Mouse (Mus musculus) hematopoietic stem cell, adult 5-6 weeks (primary cell): ENCODE results near the gene Spata31d1b. TPM values are rescaled to one million over a fixed set of nuclear protein-coding genes. Genes with fewer than 3 reads are reported as not detected.
"Not testable (repeated sequence)": the region's sequence is repeated elsewhere in the genome, so short reads cannot be mapped to it uniquely, and the experiment has no call there.

Source experiments
- ATAC-seq, 2 experiments: fragments of 125-278 bp in 1 of 2; replicated peaks in 1 of 2; 2 replicates each; pipeline ENCODE4 v1.8.0; 2016 to 2017; ENCODE audit warnings: inconsistent platforms in 2 of 2, mild to moderate bottlenecking in 2 of 2, moderate number of reproducible peaks in 2 of 2, low read depth in 1 of 2, moderate TSS enrichment in 1 of 2; ENCODE audit not compliant: low FRiP score in 2 of 2, poor library complexity in 2 of 2, severe bottlenecking in 2 of 2, insufficient read depth in 1 of 2, low TSS enrichment in 1 of 2
- total RNA-seq: library from RNA; stranded (forward); fragments of 172-1452, 232-1000 nt; gene quantifications from 2 replicates; pipeline ENCODE4 v1.2.3, GENCODE M21; 2017

The Spata31d1b gene
- total RNA-seq, 1 experiment from 2014 or later: not detected

- no peak for ATAC-seq
Observed at GRCm38 (mm10) chr13:59733936-59734335, 21.9 kb downstream of the Spata31d1b start.

GRCm38 (mm10) chr13:59734347-59734746, 22.3 kb downstream of the Spata31d1b start:
- not testable (repeated sequence) for ATAC-seq

- ATAC-seq: peak; percentile 77 to 78
Observed at GRCm38 (mm10) chr13:59735190-59735589, 23.1 kb downstream of the Spata31d1b start.

- no peak for ATAC-seq
Observed at GRCm38 (mm10) chr13:59738455-59738854, 26.4 kb downstream of the Spata31d1b start.

- ATAC-seq: no peak
Observed at GRCm38 (mm10) chr13:59739397-59739796, 27.3 kb downstream of the Spata31d1b start.

- ATAC-seq: no peak
Observed at GRCm38 (mm10) chr13:59741096-59741495, 29.0 kb downstream of the Spata31d1b start.

GRCm38 (mm10) chr13:59741697-59742096, 29.6 kb downstream of the Spata31d1b start:
- ATAC-seq: peak; percentile 84 to 85

GRCm38 (mm10) chr13:59745462-59745861, 33.4 kb downstream of the Spata31d1b start:
- ATAC-seq: peak in 1 of 2 experiments; percentile 23; a peak in 1 of 4 replicates

- ATAC-seq: no peak
Observed at GRCm38 (mm10) chr13:59746164-59746563, 34.1 kb downstream of the Spata31d1b start.

- no peak for ATAC-seq
Observed at GRCm38 (mm10) chr13:59746711-59747110, 34.6 kb downstream of the Spata31d1b start, which contains the start of gene 1700014D04Rik. Gene 1700014D04Rik (minus strand): TSS chr13:59746752.

- ATAC-seq: no peak
Observed at GRCm38 (mm10) chr13:59750310-59750709, 38.2 kb downstream of the Spata31d1b start.

GRCm38 (mm10) chr13:59756906-59757305, 44.8 kb downstream of the Spata31d1b start:
- no peak for ATAC-seq

- no peak for ATAC-seq
Observed at GRCm38 (mm10) chr13:59762791-59763190, 50.7 kb downstream of the Spata31d1b start.

GRCm38 (mm10) chr13:59766786-59767515, 54.9 kb downstream of the Spata31d1b start:
- no peak for ATAC-seq

- no peak for ATAC-seq
Observed at GRCm38 (mm10) chr13:59768531-59768930, 56.4 kb downstream of the Spata31d1b start.

Other genes with a start within 250 kb of the Spata31d1b start
- 42.8 and 84.4 TPM in 2 replicates for gene Agtpbp1, start 127.1 kb upstream of the Spata31d1b start, total RNA-seq
- gene Naa35, start 127.0 kb upstream of the Spata31d1b start, total RNA-seq: 58.2 and 78.1 TPM in 2 replicates
- gene Golm1, start 36.5 kb upstream of the Spata31d1b start, total RNA-seq: 29.8 and 41.9 TPM in 2 replicates
- not detected in 2 replicates for gene 4921517D22Rik, start 18.2 kb upstream of the Spata31d1b start, total RNA-seq
- not detected in 2 replicates for gene Spata31d1a, start 2.0 kb upstream of the Spata31d1b start, total RNA-seq
- not detected in 2 replicates for gene Spata31d1d, start 19.5 kb downstream of the Spata31d1b start, total RNA-seq
- 0.25 TPM in 1 of 2 replicates, not detected in the other for gene 1700014D04Rik, start 34.5 kb downstream of the Spata31d1b start, total RNA-seq
- gene Isca1, start 57.5 kb downstream of the Spata31d1b start, total RNA-seq: 64.3 and 67.8 TPM in 2 replicates
- 18.4 TPM in 1 of 2 replicates, not detected in the other for gene Gm49354, start 70.0 kb downstream of the Spata31d1b start, total RNA-seq
- 207 and 246 TPM in 2 replicates for gene Tut7, start 110.9 kb downstream of the Spata31d1b start, total RNA-seq